Mouse (Mus musculus) neural tube, embryonic 14.5 days (tissue): ENCODE measurements around the gene Pnpt1. TPM values are rescaled to one million over a fixed set of nuclear protein-coding genes. Genes with fewer than 3 reads are reported as not detected.
A peak's percentile ranks its signal among the peaks of the same experiment; 100 is the strongest.

Experiments used
- ATAC-seq: fragments of 200-750 bp; cut with Nextera tagmentation; 2 replicates; pipeline ENCODE4 v1.8.0; 2017; ENCODE audit warnings: low read depth, mild to moderate bottlenecking, moderate TSS enrichment, moderate library complexity
- H3K27ac ChIP-seq: fragments of 300-500 bp; sonication (generic); 2 replicates; pipeline ENCODE4 v1.5.1; 2014; ENCODE audit warnings: low read depth, mild to moderate bottlenecking, control low read depth, low read length, moderate library complexity, mixed read lengths
- H3K27me3 ChIP-seq: fragments of 300-500 bp; sonication (generic); 2 replicates; pipeline ENCODE4 v1.6.1; 2014; ENCODE audit warnings: low read length; ENCODE audit not compliant: control insufficient read depth, insufficient read depth
- H3K36me3 ChIP-seq: fragments of 300-500 bp; sonication (generic); 2 replicates; pipeline ENCODE4 v1.6.1; 2014; ENCODE audit warnings: low read length, mixed read lengths; ENCODE audit not compliant: control insufficient read depth, insufficient read depth
- H3K4me1 ChIP-seq: fragments of 300-500 bp; sonication (generic); 2 replicates; pipeline ENCODE4 v1.6.1; 2014; ENCODE audit warnings: low read length; ENCODE audit not compliant: control insufficient read depth, insufficient read depth
- H3K4me2 ChIP-seq: fragments of 300-500 bp; sonication (generic); 2 replicates; pipeline ENCODE4 v1.6.1; 2014; ENCODE audit warnings: mild to moderate bottlenecking, low read depth, low read length, control low read depth
- H3K4me3 ChIP-seq: fragments of 300-500 bp; sonication (generic); 2 replicates; pipeline ENCODE4 v1.5.1; 2014; ENCODE audit warnings: low read depth, low read length, control low read depth, mixed read lengths
- H3K9ac ChIP-seq: fragments of 300-500 bp; sonication (generic); replicated peaks from 2 replicates; pipeline ENCODE4 v1.6.1; 2014; ENCODE audit warnings: low read depth, mild to moderate bottlenecking, control low read depth, low read length, mixed read lengths
- H3K9me3 ChIP-seq: fragments of 300-500 bp; sonication (generic); 2 replicates; pipeline ENCODE4 v1.6.1; 2016; ENCODE audit warnings: low read length; ENCODE audit not compliant: control insufficient read depth
- WGBS: fragments of 180-500 bp; shearing (Covaris S2); extraction: QIAGEN DNeasy Blood & Tissue Kit; methylation state at CpG from one replicate; pipeline ENCODE4 v1.1.7; 2014; 5-methylcytosine and 5-hydroxymethylcytosine counted together
- polyA plus RNA-seq: library from polyadenylated mRNA; unstranded; fragments of >200 nt; fragmentation: Nextera tagmentation; extraction: Ambion mirVana; gene quantifications from 2 replicates; pipeline ENCODE4 v1.2.1, GENCODE M21; 2014

The Pnpt1 gene
- polyA plus RNA-seq, 1 experiment from 2014 or later: 28.2 TPM

GRCm38 (mm10) chr11:29172563-29173124, 42.1 kb downstream of the Pnpt1 start, which contains the start of gene Ppp4r3b:
Gene Ppp4r3b (plus strand): TSS chr11:29172890.
- H3K4me2 ChIP-seq: peak within 1 kb of the TSS; percentile 90
- no peaks in the 10 kb centered on the region for H3K9me3 ChIP-seq
- H3K27ac ChIP-seq: peak within 1 kb of the TSS; percentile 98
- H3K9ac ChIP-seq: peak within 1 kb of the TSS; percentile 99
- H3K27me3 ChIP-seq: no peaks in the 10 kb centered on the region
- ATAC-seq: peak; percentile 98
- under 1% methylated on average over 46 of the region's 50 CpGs for WGBS
- peak within 1 kb of the TSS; percentile 98 for H3K4me3 ChIP-seq
- H3K36me3 ChIP-seq: no peaks in the 10 kb centered on the region
- peaks cover 11% of the 10 kb centered on the region; the same call in 1 of the 2 replicates for H3K4me1 ChIP-seq

DNA sequence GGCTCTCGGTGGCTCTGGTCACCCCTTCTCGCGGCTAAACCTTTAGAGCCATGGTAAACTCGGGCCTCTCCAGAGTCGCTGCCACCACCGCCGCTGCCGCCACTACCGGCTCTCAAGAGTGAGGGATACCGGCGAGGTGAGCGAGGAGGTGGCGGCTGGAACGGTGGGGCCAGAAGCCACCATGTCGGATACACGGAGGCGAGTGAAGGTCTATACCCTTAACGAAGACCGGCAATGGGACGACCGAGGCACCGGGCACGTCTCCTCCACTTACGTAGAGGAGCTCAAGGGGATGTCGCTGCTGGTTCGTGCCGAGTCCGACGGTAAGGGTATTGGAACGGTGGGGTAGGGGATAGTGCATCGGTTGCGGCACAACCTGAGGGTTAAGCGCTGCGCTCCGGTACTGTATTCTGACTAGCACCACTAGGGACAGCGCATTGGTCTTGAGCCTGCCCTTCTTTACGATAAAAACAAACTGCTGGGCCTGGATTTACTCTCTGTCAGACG, 42.6 kb downstream of the Pnpt1 start:
- peak; percentile 77 for ATAC-seq
- under 1% methylated on average over 38 of the region's 38 CpGs for WGBS
- Histone ChIP-seq H3K9ac (peak overlapping the region; percentile 99), H3K36me3 (no peaks in the 10 kb centered on the region), H3K4me3 (peak overlapping the region; percentile 98), H3K4me2 (peak overlapping the region; percentile 90), H3K27ac (peak overlapping the region; percentile 98), H3K27me3 (no peaks in the 10 kb centered on the region), H3K9me3 (no peaks in the 10 kb centered on the region), H3K4me1 (peaks cover 11% of the 10 kb centered on the region; the same call in 1 of the 2 replicates)

GRCm38 (mm10) chr11:29173706-29174436, 43.3 kb downstream of the Pnpt1 start:
- Histone ChIP-seq H3K27ac (peak overlapping the region; percentile 98), H3K4me2 (peak overlapping the region; percentile 90), H3K36me3 (no peaks in the 10 kb centered on the region), H3K9ac (peak overlapping the region; percentile 99), H3K4me1 (peaks cover 11% of the 10 kb centered on the region; the same call in 1 of the 2 replicates), H3K9me3 (no peaks in the 10 kb centered on the region), H3K27me3 (no peaks in the 10 kb centered on the region), H3K4me3 (peak overlapping the region; percentile 98)
- WGBS: 5% methylated on average over 13 of the region's 13 CpGs
- ATAC-seq: no peak

- Histone ChIP-seq H3K4me1 (no peaks in the 10 kb centered on the region), H3K27me3 (no peaks in the 10 kb centered on the region), H3K4me2 (no peak overlapping the region), H3K36me3 (peaks cover 7% of the 10 kb centered on the region; the same call in 1 of the 2 replicates), H3K4me3 (no peak overlapping the region), H3K9me3 (no peaks in the 10 kb centered on the region), H3K27ac (no peak overlapping the region), H3K9ac (no peak overlapping the region)
- WGBS: 95% methylated on average over 1 of the region's 1 CpGs
- no peak for ATAC-seq
Observed at GRCm38 (mm10) chr11:29179319-29179718, 48.8 kb downstream of the Pnpt1 start.

GRCm38 (mm10) chr11:29180657-29181056, 50.1 kb downstream of the Pnpt1 start:
- 79% methylated on average over 3 of the region's 3 CpGs for WGBS
- no peak for ATAC-seq
- no peak overlapping the region for H3K9ac ChIP-seq

GRCm38 (mm10) chr11:29181751-29182150, 51.2 kb downstream of the Pnpt1 start:
- H3K36me3 ChIP-seq: peaks cover 18% of the 10 kb centered on the region; the same call in 1 of the 2 replicates
- no peaks in the 10 kb centered on the region for H3K9me3 ChIP-seq
- H3K4me3 ChIP-seq: no peak overlapping the region
- no peak for ATAC-seq
- no peaks in the 10 kb centered on the region for H3K4me1 ChIP-seq
- no peak overlapping the region for H3K27ac ChIP-seq
- no peak overlapping the region for H3K9ac ChIP-seq
- H3K27me3 ChIP-seq: no peaks in the 10 kb centered on the region
- 97% methylated on average over 5 of the region's 5 CpGs for WGBS
- H3K4me2 ChIP-seq: no peak overlapping the region

More at GRCm38 (mm10) chr11:29180657-29181056, 50.1 kb downstream of the Pnpt1 start:
- no peaks in the 10 kb centered on the region for H3K4me1 ChIP-seq
- H3K36me3 ChIP-seq: peaks cover 9% of the 10 kb centered on the region; the same call in 1 of the 2 replicates
- H3K4me2 ChIP-seq: no peak overlapping the region
- no peaks in the 10 kb centered on the region for H3K27me3 ChIP-seq
- H3K4me3 ChIP-seq: no peak overlapping the region
- no peak overlapping the region for H3K27ac ChIP-seq
- no peaks in the 10 kb centered on the region for H3K9me3 ChIP-seq

- 92% methylated on average over 2 of the region's 2 CpGs for WGBS
- no peak for ATAC-seq
- Histone ChIP-seq H3K27me3 (no peaks in the 10 kb centered on the region), H3K27ac (no peak overlapping the region), H3K36me3 (peaks cover 16% of the 10 kb centered on the region; the same call in 1 of the 2 replicates), H3K4me1 (no peaks in the 10 kb centered on the region), H3K4me3 (no peak overlapping the region), H3K4me2 (no peak overlapping the region), H3K9ac (no peak overlapping the region), H3K9me3 (no peaks in the 10 kb centered on the region)
Observed at GRCm38 (mm10) chr11:29188981-29189380, 58.4 kb downstream of the Pnpt1 start.

DNA sequence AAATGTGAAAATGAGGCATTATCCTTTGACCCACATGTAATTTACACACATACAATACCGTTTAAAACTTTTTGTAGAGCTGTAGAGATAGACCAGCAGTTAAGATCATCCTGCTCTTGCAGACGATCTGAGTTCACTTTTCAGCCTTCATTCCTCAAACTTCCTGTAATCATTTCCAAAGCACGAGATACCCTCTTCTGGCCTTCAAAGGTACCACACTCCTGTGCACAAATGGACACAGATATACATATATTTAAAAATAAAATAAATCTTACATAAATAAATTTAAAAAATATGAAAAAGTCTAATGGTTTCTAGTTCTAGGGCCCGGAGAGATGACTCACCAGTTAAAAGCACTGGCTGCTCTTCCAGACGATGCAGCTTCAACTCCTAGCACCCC, 73.1 kb downstream of the Pnpt1 start:
- Histone ChIP-seq H3K4me1 (no peaks in the 10 kb centered on the region), H3K36me3 (peaks cover 27% of the 10 kb centered on the region), H3K4me2 (no peak overlapping the region), H3K27ac (no peak overlapping the region), H3K27me3 (no peaks in the 10 kb centered on the region), H3K9ac (no peak overlapping the region), H3K4me3 (no peak overlapping the region), H3K9me3 (no peaks in the 10 kb centered on the region)
- no peak for ATAC-seq
- 89% methylated on average over 5 of the region's 5 CpGs for WGBS

- H3K4me2 ChIP-seq: no peak overlapping the region
- WGBS: 88% methylated on average over 2 of the region's 2 CpGs
- no peak overlapping the region for H3K9ac ChIP-seq
- no peak overlapping the region for H3K27ac ChIP-seq
- no peaks in the 10 kb centered on the region for H3K27me3 ChIP-seq
- no peak for ATAC-seq
- H3K4me3 ChIP-seq: no peak overlapping the region
- H3K9me3 ChIP-seq: no peaks in the 10 kb centered on the region
- H3K36me3 ChIP-seq: peaks cover 25% of the 10 kb centered on the region; the same call in 1 of the 2 replicates
- H3K4me1 ChIP-seq: no peaks in the 10 kb centered on the region
Observed at GRCm38 (mm10) chr11:29209774-29210173, 79.2 kb downstream of the Pnpt1 start.
